Mouse (Mus musculus): ENCODE data around the gene Sec14l2. TPM values are rescaled to one million over a fixed set of nuclear protein-coding genes. Genes with fewer than 3 reads are reported as not detected.
A peak's percentile ranks its signal among the peaks of the same experiment; 100 is the strongest.

The Sec14l2 gene
- total RNA-seq, 1 experiment from 2014 or later: 1.8 TPM

- peak; percentile 71 for DNase-seq
Measured at GRCm38 (mm10) chr11:4053586-4053985, 69.6 kb downstream of the Sec14l2 start.

- DNase-seq: no peak
Measured at GRCm38 (mm10) chr11:4048438-4048837, 74.8 kb downstream of the Sec14l2 start.

- no peak for DNase-seq
Measured at GRCm38 (mm10) chr11:4047766-4048165, 75.4 kb downstream of the Sec14l2 start.

Small RNA genes lying within 50 kb of the gene (microRNA-seq; reads per million reads assigned to microRNA genes)
- gene Mir3060: 1.4 to 2.7 reads per million in 2 experiments

Other genes starting within 250 kb of the Sec14l2 start
- gene 4921536K21Rik, start 228.3 kb downstream of the Sec14l2 start, total RNA-seq (2021): 0.33 and 0.82 TPM in 2 replicates
- gene Dusp18, start 228.2 kb downstream of the Sec14l2 start, total RNA-seq (2021): 3.9 and 4.1 TPM in 2 replicates
- gene Slc35e4, start 208.8 kb downstream of the Sec14l2 start, total RNA-seq (2021): 6.6 and 6.9 TPM in 2 replicates
- 125 and 128 TPM in 2 replicates for gene Tcn2, start 191.3 kb downstream of the Sec14l2 start, total RNA-seq (2021)
- gene Pes1, start 159.4 kb downstream of the Sec14l2 start, total RNA-seq (2021): 58.3 and 73.6 TPM in 2 replicates
- gene 4930556J24Rik, start 146.6 kb downstream of the Sec14l2 start, total RNA-seq (2021): not detected in 2 replicates
- 0.24 TPM in 1 of 2 replicates, not detected in the other for gene Gal3st1, start 139.8 kb downstream of the Sec14l2 start, total RNA-seq (2021)
- 5.8 and 7.7 TPM in 2 replicates for gene Sec14l4, start 92.0 kb downstream of the Sec14l2 start, total RNA-seq (2021)
- not detected in 2 replicates for gene Sec14l3, start 58.6 kb downstream of the Sec14l2 start, total RNA-seq (2021)
- gene Mtfp1, start 28.0 kb downstream of the Sec14l2 start, total RNA-seq (2021): 14.5 and 21.9 TPM in 2 replicates
- 26.1 and 31.6 TPM in 2 replicates for gene Rnf215, start 11.8 kb upstream of the Sec14l2 start, total RNA-seq (2021)
- gene Ccdc157, start 36.9 kb upstream of the Sec14l2 start, total RNA-seq (2021): 11.8 and 14.0 TPM in 2 replicates
- gene Sf3a1, start 36.9 kb upstream of the Sec14l2 start, total RNA-seq (2021): 42.1 and 45.6 TPM in 2 replicates
- gene Tbc1d10a, start 63.4 kb upstream of the Sec14l2 start, total RNA-seq (2021): 15.6 and 15.8 TPM in 2 replicates
- gene Castor1, start 94.8 kb upstream of the Sec14l2 start, total RNA-seq (2021): 3.0 and 4.1 TPM in 2 replicates
- not detected in 2 replicates for gene Osm, start 113.0 kb upstream of the Sec14l2 start, total RNA-seq (2021)
- 0.09 TPM in 1 of 2 replicates, not detected in the other for gene Lif, start 134.1 kb upstream of the Sec14l2 start, total RNA-seq (2021)

Measured in adrenal gland, postnatal 25 days (tissue).